Mouse (Mus musculus) frontal cortex, postnatal 25 days (tissue): ENCODE measurements at regions not wholly inside any gene's neighbourhood (a gene's known extent, or its start where the extent isn't known, plus 50 kb on each side); places are given as distances from the start of the nearest gene placed in this dataset.

Experiments used
- DNase-seq, 2 experiments: peaks; one replicate each; pipeline ENCODE4 v3.0.0; 2022; ENCODE audit warnings: low spot score in 2 of 2

GRCm38 (mm10) chr11:33061570-33061969, 85.6 kb downstream of the Fgf18 start:
- DNase-seq, result no peak

- no peak for DNase-seq
Measured at GRCm38 (mm10) chr11:33060352-33060751, 86.8 kb downstream of the Fgf18 start.

GRCm38 (mm10) chr11:33050216-33050615, 97.0 kb downstream of the Fgf18 start:
- no peak for DNase-seq

GRCm38 (mm10) chr11:33039854-33040792, 107.1 kb downstream of the Fgf18 start:
- no peak for DNase-seq

GRCm38 (mm10) chr11:33036367-33036766, 110.8 kb downstream of the Fgf18 start:
- DNase-seq, result no peak

- DNase-seq, result no peak
Measured at GRCm38 (mm10) chr11:33028920-33029319, 118.3 kb downstream of the Fgf18 start.

GRCm38 (mm10) chr11:33027121-33027520, 120.1 kb downstream of the Fgf18 start:
- no peak for DNase-seq

GRCm38 (mm10) chr11:33013229-33014185, 133.7 kb downstream of the Fgf18 start:
- DNase-seq, result no peak

GRCm38 (mm10) chr11:33012384-33013160, 134.6 kb downstream of the Fgf18 start:
- no peak for DNase-seq

- no peak for DNase-seq
Measured at GRCm38 (mm10) chr11:33008611-33009010, 138.6 kb downstream of the Fgf18 start.

- no peak for DNase-seq
Measured at GRCm38 (mm10) chr11:33007826-33008530, 139.2 kb downstream of the Fgf18 start.

- DNase-seq, result no peak
Measured at GRCm38 (mm10) chr11:33007366-33007765, 139.8 kb downstream of the Fgf18 start.

GRCm38 (mm10) chr11:33005183-33005582, 142.0 kb downstream of the Fgf18 start:
- no peak for DNase-seq

- no peak for DNase-seq
Measured at GRCm38 (mm10) chr11:33004603-33005002, 142.6 kb downstream of the Fgf18 start.

- DNase-seq, result no peak
Measured at GRCm38 (mm10) chr11:32999684-33000255, 147.4 kb downstream of the Fgf18 start.

- peak in 1 of 2 experiments; percentile 20 for DNase-seq
Measured at GRCm38 (mm10) chr11:32998687-32999605, 148.3 kb downstream of the Fgf18 start.

GRCm38 (mm10) chr11:32994391-32994790, 152.8 kb downstream of the Fgf18 start:
- DNase-seq, result no peak

- no peak for DNase-seq
Measured at GRCm38 (mm10) chr11:32993439-32993838, 153.8 kb downstream of the Fgf18 start.

- DNase-seq, result no peak
Measured at GRCm38 (mm10) chr11:32991036-32991616, 156.1 kb downstream of the Fgf18 start.
